In the genomic region with DNA sequence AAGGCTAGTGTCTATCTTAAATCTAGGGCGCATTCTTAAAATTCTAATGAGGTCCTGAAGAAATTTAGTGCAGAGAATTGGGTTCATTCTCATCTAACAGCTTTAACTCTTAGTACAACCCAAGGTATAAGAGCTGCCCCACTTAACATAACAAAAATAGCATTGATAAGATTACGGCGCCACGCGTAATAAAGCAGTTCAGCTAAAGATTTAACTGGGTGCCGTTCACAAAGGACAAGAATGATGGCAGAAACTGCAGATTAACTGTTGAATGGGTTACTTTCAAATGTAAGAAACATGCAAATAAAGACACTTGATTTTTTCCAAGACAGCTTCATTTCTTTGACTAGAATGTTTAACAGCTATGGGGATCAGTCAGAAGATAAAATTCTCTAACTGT, we compare ENCODE assay signal across 18 mouse cellular contexts. TPM values are rescaled to one million over a fixed set of nuclear protein-coding genes. Genes with fewer than 3 reads are reported as not detected.
DNase-seq lines count a peak whose midpoint lies in the region; ATAC-seq lines count a peak whose summit lies in the region.
"Had no signal": no experiment of that assay in that cellular context is flagged by ENCODE, and none has a peak within 500 bp of the region (broad histone marks: within the 10 kb centered on the region; RNA-seq: fewer than 3 reads in every experiment).

No protein-coding gene starts in this region.

- H3K27ac ChIP-seq in heart, embryonic 12.5 days (ENCODE audit: poor library complexity, severe bottlenecking), result no peak overlapping the region
- no peak overlapping the region for H3K27ac ChIP-seq in neural tube, embryonic 12.5 days
- H3K27ac ChIP-seq in midbrain, embryonic 14.5 days (replicated peaks; ENCODE audit: low read depth, low read length), result no peak overlapping the region
- H3K27ac ChIP-seq: limb, embryonic 13.5 days; stomach, postnatal 0 days had no signal

- H3K4me1 ChIP-seq in heart, embryonic 12.5 days (replicated peaks), result peaks cover 22% of the 10 kb centered on the region
- H3K4me1 ChIP-seq in neural tube, embryonic 12.5 days, result peaks cover 22% of the 10 kb centered on the region
- peaks cover 30% of the 10 kb centered on the region for H3K4me1 ChIP-seq in midbrain, embryonic 14.5 days (ENCODE audit: control insufficient read depth, insufficient read depth, low read length)

- DNase-seq in heart, adult 11 months, result no peak
- no peak for DNase-seq in neural tube, embryonic 10.5 days (ENCODE audit: extremely low spot score, low spot score)
- peak; percentile 12 for DNase-seq in midbrain, embryonic 14.5 days
- DNase-seq in cerebellum, postnatal 14 days, result no peak
- no peak for DNase-seq in left cerebral cortex, postnatal 10 days (ENCODE audit: extremely low spot score in 1 of 2, low spot score in 2 of 2)
- DNase-seq: adrenal gland, postnatal 10 days; cerebellum, adult 8-10 months; gastrocnemius, postnatal 25 days; heart, postnatal 36 days; liver, postnatal 0 days; lung, postnatal 36 days; right cerebral cortex, postnatal 14 days; thymus, postnatal 36 days had no signal

- 0 out of 2 replicates have a peak, but pooled peaks cover 2% of the 10 kb centered on the region for H3K9me3 ChIP-seq in heart, embryonic 12.5 days (replicated peaks)
- H3K9me3 ChIP-seq in neural tube, embryonic 12.5 days, result no peaks in the 10 kb centered on the region
- H3K9me3 ChIP-seq in midbrain, embryonic 14.5 days (ENCODE audit: control insufficient read depth, low read length), result no peaks in the 10 kb centered on the region
- H3K9me3 ChIP-seq: limb, embryonic 13.5 days had no signal

- ATAC-seq in heart, embryonic 12.5 days (ENCODE audit: insufficient number of reproducible peaks, low FRiP score), result no peak
- ATAC-seq in neural tube, embryonic 12.5 days (ENCODE audit: low FRiP score, low read depth), result no peak
- no peak for ATAC-seq in midbrain, embryonic 14.5 days (ENCODE audit: low FRiP score, low TSS enrichment)
- ATAC-seq: intestine, embryonic 16.5 days; liver, postnatal 0 days had no signal

- no peak overlapping the region for H3K4me3 ChIP-seq in heart, embryonic 12.5 days
- no peak overlapping the region for H3K4me3 ChIP-seq in neural tube, embryonic 12.5 days
- H3K4me3 ChIP-seq in midbrain, embryonic 14.5 days (replicated peaks; ENCODE audit: low read depth, low read length), result no peak overlapping the region
- H3K4me3 ChIP-seq: limb, embryonic 13.5 days had no signal

- H3K27me3 ChIP-seq in heart, embryonic 12.5 days (replicated peaks), result no peaks in the 10 kb centered on the region
- no peaks in the 10 kb centered on the region for H3K27me3 ChIP-seq in neural tube, embryonic 12.5 days (replicated peaks)
- no peaks in the 10 kb centered on the region for H3K27me3 ChIP-seq in midbrain, embryonic 14.5 days (ENCODE audit: control insufficient read depth, insufficient read depth, low read length)
- H3K27me3 ChIP-seq: limb, embryonic 13.5 days had no signal

- peaks cover 37% of the 10 kb centered on the region for H3K36me3 ChIP-seq in heart, embryonic 12.5 days
- peaks cover 26% of the 10 kb centered on the region for H3K36me3 ChIP-seq in neural tube, embryonic 12.5 days
- peaks cover 44% of the 10 kb centered on the region for H3K36me3 ChIP-seq in midbrain, embryonic 14.5 days (ENCODE audit: control insufficient read depth, insufficient read depth, low read length)

- intact Hi-C loops in left cerebral cortex, postnatal 10 days (cut with DNase I), result loop anchor here (10.0 kb wide), 1 partner anchor 221 kb away; no protein-coding TSS in a partner anchor

- 42% methylated on average over 6 of the region's 6 CpGs for WGBS in heart, embryonic 12.5 days
- 42% methylated on average over 6 of the region's 6 CpGs for WGBS in neural tube, embryonic 12.5 days
- WGBS in midbrain, embryonic 14.5 days, result 14% methylated on average over 6 of the region's 6 CpGs

- H3K4me2 ChIP-seq in heart, embryonic 12.5 days, result peak overlapping the region; percentile 19; the same call in 1 of the 2 replicates
- no peak overlapping the region; the same call in 1 of the 2 replicates for H3K4me2 ChIP-seq in neural tube, embryonic 12.5 days (replicated peaks)
- H3K4me2 ChIP-seq in midbrain, embryonic 14.5 days (ENCODE audit: low read length), result peak overlapping the region; percentile 28
- H3K4me2 ChIP-seq: limb, embryonic 13.5 days had no signal

- no peak overlapping the region for H3K9ac ChIP-seq in heart, embryonic 12.5 days
- H3K9ac ChIP-seq in neural tube, embryonic 12.5 days, result 0 out of 2 replicates have a peak overlapping the region, but pooled peaks have one; percentile 17
- H3K9ac ChIP-seq in midbrain, embryonic 14.5 days (replicated peaks; ENCODE audit: low read length), result 0 out of 2 replicates have a peak overlapping the region, but pooled peaks have one; percentile 20
- H3K9ac ChIP-seq: limb, embryonic 13.5 days; liver, postnatal 0 days had no signal

RNA-seq across cellular contexts. Expression of gene Gtf2a1, which starts 6.9 kb away (rescaled TPM):
- 44.5 and 45.5 TPM in 2 replicates for polyA plus RNA-seq in heart, embryonic 12.5 days (2016; fragmentation: Nextera tagmentation; extraction: Ambion mirVana)
- 68.7 and 81.6 TPM in 2 replicates for polyA plus RNA-seq in neural tube, embryonic 12.5 days (2016; fragmentation: Nextera tagmentation; extraction: Ambion mirVana)
- polyA plus RNA-seq in midbrain, embryonic 14.5 days (2014; fragmentation: Nextera tagmentation; extraction: Ambion mirVana), result 64.6 and 68.9 TPM in 2 replicates
- 10 to 100 TPM; 49.5 to 52.7 TPM for total RNA-seq in left cerebral cortex, postnatal 10 days (2021)
